Mouse (Mus musculus): ENCODE measurements at regions not wholly inside any gene's neighbourhood (a gene's known extent, or its start where the extent isn't known, plus 50 kb on each side); places are given as distances from the start of the nearest gene placed in this dataset.

DNA sequence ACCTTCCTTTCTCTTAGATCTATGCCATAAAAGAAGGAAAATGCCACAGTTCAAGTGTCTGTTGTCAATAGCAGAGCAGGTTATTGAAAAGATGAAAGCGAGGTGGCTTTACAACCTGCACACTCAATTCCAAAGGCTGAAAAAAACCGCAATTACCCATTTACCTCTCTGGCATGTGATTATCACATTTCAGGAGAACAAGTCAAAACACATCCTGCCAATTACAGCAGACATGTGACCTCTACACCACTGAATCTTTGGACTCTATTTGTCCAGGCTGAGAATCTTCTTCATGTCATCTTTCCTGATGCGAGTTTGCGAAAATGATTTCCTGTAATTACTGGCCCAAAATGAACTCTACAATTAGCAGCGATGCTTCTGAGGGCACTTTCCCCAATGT, 338.8 kb downstream of the Eipr1 start:
- DNase-seq (ENCODE audit: extremely low spot score in 1 of 2, low spot score in 2 of 2), result no peak
- Histone ChIP-seq H3K4me3 (no peak overlapping the region), H3K27ac (no peak overlapping the region)
- intact Hi-C loops (cut with DNase I), result no loop called here
- no peak for TF ChIP-seq CTCF (IDR thresholded peaks at IDR 0.05)

DNA sequence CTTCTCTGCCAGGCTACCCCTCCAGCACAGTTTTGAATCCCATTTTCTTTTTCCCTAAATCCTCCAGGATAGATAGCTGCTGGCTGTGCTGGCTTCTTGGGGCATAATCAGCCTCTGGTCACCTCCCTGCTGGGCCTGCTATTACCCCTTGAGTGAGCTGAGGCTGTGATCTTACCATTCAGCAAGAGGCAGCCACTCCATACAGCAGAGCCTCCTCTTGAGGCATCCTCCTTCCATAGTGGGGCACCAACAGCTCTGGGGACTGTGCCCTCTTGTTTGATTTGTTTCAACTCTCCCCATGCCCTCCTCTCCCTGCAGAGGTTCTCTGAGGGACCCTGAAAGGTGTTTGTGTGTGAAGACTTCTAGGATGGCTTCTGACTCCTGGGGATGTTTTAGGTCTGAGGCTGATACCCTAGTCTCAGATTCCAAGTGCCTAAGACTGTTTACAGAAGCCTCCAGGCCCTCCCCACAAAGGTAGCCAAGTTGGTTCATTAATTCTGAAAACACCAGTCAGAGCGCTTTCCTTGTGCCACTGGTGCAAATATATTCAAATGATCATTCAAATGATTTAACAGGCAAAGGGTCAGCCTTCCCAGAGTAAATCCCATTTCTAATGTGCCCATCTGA, 343.9 kb downstream of the Eipr1 start:
- intact Hi-C loops (cut with DNase I), result no loop called here
- H3K27ac ChIP-seq, result no peak overlapping the region; the same call in 1 of the 2 replicates

GRCm38 (mm10) chr12:29096033-29096913, 344.7 kb downstream of the Eipr1 start:
- peak; percentile 13 for TF ChIP-seq CTCF (IDR thresholded peaks at IDR 0.05)
- H3K4me3 ChIP-seq, result 0 out of 2 replicates have a peak overlapping the region, but pooled peaks have one; percentile 11
- H3K27ac ChIP-seq, result no peak overlapping the region; the same call in 1 of the 2 replicates
- peak; percentile 39 to 57 for DNase-seq (ENCODE audit: extremely low spot score in 1 of 2, low spot score in 2 of 2)
- intact Hi-C loops (cut with DNase I), result no loop called here

More for the DNA sequence above, 343.9 kb downstream of the Eipr1 start:
- no peak for TF ChIP-seq CTCF (IDR thresholded peaks at IDR 0.05)
- H3K4me3 ChIP-seq, result no peak overlapping the region
- no peak for DNase-seq (ENCODE audit: extremely low spot score in 1 of 2, low spot score in 2 of 2)

GRCm38 (mm10) chr12:29100042-29100570, 348.5 kb downstream of the Eipr1 start:
- Histone ChIP-seq H3K27ac (no peak overlapping the region), H3K4me3 (no peak overlapping the region)
- no peak for TF ChIP-seq CTCF (IDR thresholded peaks at IDR 0.05)
- intact Hi-C loops (cut with DNase I), result no loop called here
- DNase-seq (ENCODE audit: extremely low spot score in 1 of 2, low spot score in 2 of 2), result no peak

DNA sequence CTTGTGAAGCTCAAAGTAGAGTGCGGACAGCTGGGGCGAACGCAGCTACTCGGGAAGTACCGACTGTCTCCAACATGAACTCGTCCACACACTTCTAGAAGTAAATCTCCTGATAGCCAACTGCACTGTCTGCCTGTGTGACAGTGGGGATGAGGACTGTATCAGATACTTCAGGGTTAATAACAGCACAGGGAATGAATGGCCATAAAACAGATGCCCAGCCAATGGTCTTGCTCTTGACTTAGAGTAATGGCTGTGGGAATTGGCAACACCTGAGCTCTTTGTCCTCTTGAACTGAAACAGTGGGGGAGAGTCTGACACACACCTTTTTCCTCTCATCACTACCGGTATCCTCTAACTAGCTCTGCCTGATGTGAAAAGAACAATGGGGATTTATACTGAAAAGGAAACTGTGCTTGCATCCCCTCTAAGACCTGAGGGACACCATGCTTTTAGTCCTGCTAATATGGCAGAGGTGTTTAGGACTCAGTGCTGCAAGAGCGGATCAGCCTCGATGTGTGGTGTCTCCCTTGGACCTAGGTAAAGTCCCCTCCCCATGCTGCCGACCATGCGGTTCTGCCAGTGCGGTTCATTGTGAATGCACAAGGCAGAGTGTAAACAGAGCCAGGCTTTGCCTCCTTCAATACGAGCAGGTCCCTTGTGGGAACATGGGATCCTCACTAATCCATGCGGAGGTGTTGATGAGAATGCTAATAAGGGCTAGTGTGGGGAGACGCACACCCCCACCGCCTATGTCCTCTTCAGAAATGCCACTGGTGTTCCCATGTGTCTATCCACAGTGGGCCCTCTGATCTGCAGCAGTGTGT, 355.5 kb downstream of the Eipr1 start:
- Histone ChIP-seq H3K4me3 (no peak overlapping the region), H3K27ac (no peak overlapping the region)
- DNase-seq (ENCODE audit: extremely low spot score in 1 of 2, low spot score in 2 of 2), result no peak
- intact Hi-C loops (cut with DNase I), result no loop called here
- TF ChIP-seq CTCF (IDR thresholded peaks at IDR 0.05), result no peak

DNA sequence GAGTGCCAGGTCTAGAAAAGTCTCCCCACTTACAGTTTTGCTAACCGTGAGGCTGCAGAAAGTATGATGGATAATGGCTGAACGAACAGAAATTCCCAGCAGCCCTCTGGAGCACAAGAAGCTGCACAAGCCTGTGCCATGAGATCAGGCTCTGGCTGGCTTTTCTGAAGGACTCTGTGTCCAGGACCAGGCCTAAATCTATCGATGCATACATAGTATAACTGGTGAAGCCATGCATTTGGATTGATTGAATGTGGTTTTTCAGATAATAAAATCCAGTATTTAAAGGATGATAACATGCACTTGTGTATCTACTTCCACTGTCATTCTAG, 356.1 kb downstream of the Eipr1 start:
- H3K27ac ChIP-seq, result no peak overlapping the region
- no peak overlapping the region for H3K4me3 ChIP-seq
- no peak for DNase-seq (ENCODE audit: extremely low spot score in 1 of 2, low spot score in 2 of 2)
- TF ChIP-seq CTCF (IDR thresholded peaks at IDR 0.05), result no peak
- intact Hi-C loops (cut with DNase I), result no loop called here

GRCm38 (mm10) chr12:29118336-29118735, 366.7 kb downstream of the Eipr1 start:
- no peak for DNase-seq (ENCODE audit: extremely low spot score in 1 of 2, low spot score in 2 of 2)

GRCm38 (mm10) chr12:29121159-29121558, 369.6 kb downstream of the Eipr1 start:
- no peak for TF ChIP-seq CTCF (IDR thresholded peaks at IDR 0.05)
- DNase-seq (ENCODE audit: extremely low spot score in 1 of 2, low spot score in 2 of 2), result no peak
- intact Hi-C loops (cut with DNase I), result no loop called here
- Histone ChIP-seq H3K4me3 (no peak overlapping the region), H3K27ac (no peak overlapping the region)

More at GRCm38 (mm10) chr12:29118336-29118735, 366.7 kb downstream of the Eipr1 start:
- H3K4me3 ChIP-seq, result no peak overlapping the region
- intact Hi-C loops (cut with DNase I), result no loop called here
- no peak overlapping the region for H3K27ac ChIP-seq
- no peak for TF ChIP-seq CTCF (IDR thresholded peaks at IDR 0.05)

- intact Hi-C loops (cut with DNase I), result no loop called here
- Histone ChIP-seq H3K27ac (no peak overlapping the region), H3K4me3 (no peak overlapping the region)
- no peak for TF ChIP-seq CTCF (IDR thresholded peaks at IDR 0.05)
- no peak for DNase-seq (ENCODE audit: extremely low spot score in 1 of 2, low spot score in 2 of 2)
These were observed 371.3 kb downstream of the Eipr1 start for GRCm38 (mm10) chr12:29122931-29123330.

DNA sequence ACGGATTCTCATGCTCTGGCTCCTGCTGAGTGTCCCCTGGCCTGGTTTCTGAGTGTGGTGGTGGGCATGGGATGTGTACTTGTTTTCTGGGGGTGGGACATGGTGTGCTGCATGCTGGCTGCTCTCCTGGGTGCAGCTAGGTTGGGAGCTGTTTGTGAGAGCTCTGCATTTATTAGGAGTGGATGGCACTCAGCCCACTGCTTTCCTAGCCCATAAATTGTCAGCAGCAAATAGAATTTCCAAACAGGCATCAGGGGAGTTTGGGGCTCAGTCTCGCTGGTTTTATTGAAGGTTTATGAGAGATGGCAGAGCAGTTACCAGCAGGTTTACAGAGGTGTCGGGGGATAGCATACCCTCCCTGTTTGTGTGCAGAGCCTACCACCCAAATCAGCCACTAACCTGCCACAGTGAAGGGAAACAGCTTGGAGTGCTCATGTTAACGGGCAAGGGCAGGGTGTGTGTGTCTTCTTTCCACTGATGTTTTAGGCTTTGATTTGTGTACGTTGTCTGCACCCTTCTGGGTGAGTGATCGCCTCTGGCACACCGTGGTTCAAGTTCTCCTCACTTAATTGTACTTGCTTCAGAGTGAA, 372.6 kb downstream of the Eipr1 start:
- TF ChIP-seq CTCF (IDR thresholded peaks at IDR 0.05), result no peak
- DNase-seq (ENCODE audit: extremely low spot score in 1 of 2, low spot score in 2 of 2), result no peak
- Histone ChIP-seq H3K27ac (no peak overlapping the region), H3K4me3 (no peak overlapping the region)
- intact Hi-C loops (cut with DNase I), result no loop called here

DNA sequence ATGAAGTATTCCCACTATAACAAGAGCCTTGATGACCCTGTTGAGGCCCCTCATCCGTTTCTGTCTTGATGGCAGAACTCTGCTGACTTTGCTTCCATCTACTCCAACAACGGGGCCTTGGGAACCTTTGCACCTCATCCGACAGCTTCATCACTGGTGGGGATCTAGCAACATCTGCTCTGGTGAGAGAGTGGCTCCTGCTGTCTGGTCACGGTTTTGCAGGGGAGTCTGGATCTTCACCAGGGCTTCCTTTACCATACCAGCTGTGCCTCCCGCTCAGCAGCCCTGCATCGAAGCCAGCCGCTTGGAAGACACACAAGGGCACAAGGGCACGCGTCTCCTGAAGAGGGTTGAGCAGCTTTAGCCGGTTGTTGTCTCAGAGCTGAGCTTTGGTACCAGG, 377.2 kb downstream of the Eipr1 start:
- peak; percentile 40 for DNase-seq (ENCODE audit: extremely low spot score in 1 of 2, low spot score in 2 of 2)
- Histone ChIP-seq H3K27ac (peak overlapping the region; percentile 57; the same call in 1 of the 2 replicates), H3K4me3 (no peak overlapping the region)
- peak; percentile 53 for TF ChIP-seq CTCF (IDR thresholded peaks at IDR 0.05)
- intact Hi-C loops (cut with DNase I), result no loop called here
